Mouse (Mus musculus) heart, embryonic 13.5 days (tissue): Measurements from ENCODE around the gene Lctl. TPM values are rescaled to one million over a fixed set of nuclear protein-coding genes. Genes with fewer than 3 reads are reported as not detected.

ENCODE experiments used
- ATAC-seq: fragments of 200-750 bp; cut with Nextera tagmentation; 2 replicates; pipeline ENCODE4 v1.8.0; 2017; ENCODE audit warnings: moderate TSS enrichment; ENCODE audit not compliant: insufficient number of reproducible peaks, low FRiP score, low TSS enrichment; ENCODE audit errors: extremely low read depth
- H3K27ac ChIP-seq: fragments of 300-500 bp; sonication (generic); replicated peaks from 2 replicates; pipeline ENCODE4 v1.5.1; 2015; ENCODE audit warnings: moderate library complexity, mild to moderate bottlenecking, inconsistent platforms
- H3K27me3 ChIP-seq: fragments of 300-500 bp; sonication (generic); replicated peaks from 2 replicates; pipeline ENCODE4 v1.6.1; 2015; ENCODE audit warnings: mild to moderate bottlenecking, inconsistent platforms
- H3K36me3 ChIP-seq: fragments of 300-500 bp; sonication (generic); 2 replicates; pipeline ENCODE4 v1.6.1; 2015; ENCODE audit warnings: mild to moderate bottlenecking, inconsistent platforms
- H3K4me1 ChIP-seq: fragments of 300-500 bp; sonication (generic); 2 replicates; pipeline ENCODE4 v1.6.1; 2015; ENCODE audit warnings: inconsistent platforms
- H3K4me2 ChIP-seq: fragments of 300-500 bp; sonication (generic); 2 replicates; pipeline ENCODE4 v1.6.1; 2015; ENCODE audit warnings: inconsistent platforms, mild to moderate bottlenecking, moderate library complexity
- H3K4me3 ChIP-seq: fragments of 300-500 bp; sonication (generic); 2 replicates; pipeline ENCODE4 v1.5.1; 2015; ENCODE audit warnings: moderate library complexity, mild to moderate bottlenecking, inconsistent platforms
- H3K9ac ChIP-seq: fragments of 300-500 bp; sonication (generic); 2 replicates; pipeline ENCODE4 v1.6.1; 2015; ENCODE audit warnings: inconsistent platforms, mild to moderate bottlenecking, moderate library complexity
- H3K9me3 ChIP-seq: fragments of 300-500 bp; sonication (generic); 2 replicates; pipeline ENCODE4 v1.6.1; 2016; ENCODE audit warnings: inconsistent platforms
- WGBS: fragments of 180-500 bp; shearing (Covaris S2); methylation state at CpG from one replicate; pipeline ENCODE4 v1.1.7; 2015; ENCODE audit warnings: mixed read lengths; 5-methylcytosine and 5-hydroxymethylcytosine counted together
- polyA plus RNA-seq: library from polyadenylated mRNA; unstranded; fragments of >200 nt; fragmentation: Nextera tagmentation; extraction: Ambion mirVana; gene quantifications from 2 replicates; pipeline ENCODE4 v1.2.1, GENCODE M21; 2015

The Lctl gene
- not detected in 2 replicates for polyA plus RNA-seq

DNA sequence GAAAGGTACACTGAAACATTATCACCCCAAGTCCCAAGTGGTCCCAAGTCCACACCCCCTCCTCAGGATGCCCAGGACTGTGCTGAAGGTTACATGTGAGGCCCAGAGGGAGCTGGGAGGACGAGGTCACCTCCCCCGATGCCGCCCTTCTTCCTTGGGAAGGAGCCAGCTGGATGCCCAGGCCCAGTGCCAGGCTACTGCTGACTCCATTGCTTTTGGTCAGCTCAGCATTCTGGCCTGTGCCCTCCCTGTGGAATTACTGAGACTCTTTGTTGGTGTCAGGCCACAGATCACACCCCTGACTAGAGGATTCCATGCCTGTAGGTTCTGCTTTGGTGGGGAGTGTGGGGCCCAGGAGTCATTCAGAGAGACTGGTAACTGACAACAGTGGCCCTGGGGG lies at the start of gene Lctl:
Gene Lctl (plus strand): TSS at position 272 of the 400 bp plus-strand sequence.
- Histone ChIP-seq H3K4me2 (no peak within 1 kb of the TSS), H3K36me3 (no peaks in the 10 kb centered on the region), H3K27ac (peak within 1 kb of the TSS; percentile 32; the same call in 1 of the 2 replicates), H3K4me3 (no peak within 1 kb of the TSS), H3K27me3 (no peaks in the 10 kb centered on the region), H3K4me1 (peaks cover 38% of the 10 kb centered on the region), H3K9ac (no peak within 1 kb of the TSS; the same call in 1 of the 2 replicates), H3K9me3 (no peaks in the 10 kb centered on the region)
- 73% methylated on average over 3 of the region's 3 CpGs for WGBS
- no peak for ATAC-seq

DNA sequence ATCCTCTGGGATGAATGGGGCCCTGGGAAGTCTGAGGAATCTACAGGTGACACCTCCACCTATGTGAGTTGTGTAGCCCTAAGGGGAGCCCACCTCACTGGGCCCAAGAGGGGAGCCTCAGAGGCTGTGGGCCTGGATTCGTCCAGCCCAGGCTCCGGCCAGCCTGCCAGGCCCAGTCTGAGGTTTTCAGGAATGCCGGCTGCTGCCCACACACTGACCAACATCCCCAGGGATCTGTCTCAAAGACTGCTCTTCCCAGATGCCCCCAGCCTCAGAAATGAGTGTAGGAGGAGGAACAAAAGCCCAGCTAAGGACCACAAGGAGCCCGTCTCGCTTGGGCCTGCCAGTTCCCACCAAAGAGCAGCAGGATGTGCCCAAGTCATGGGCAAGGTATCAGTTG lies 49.2 kb upstream of the Lctl start:
- no peak overlapping the region for H3K4me3 ChIP-seq
- no peak for ATAC-seq
- H3K36me3 ChIP-seq = no peaks in the 10 kb centered on the region
- H3K9me3 ChIP-seq = no peaks in the 10 kb centered on the region
- H3K4me1 ChIP-seq = peaks cover 63% of the 10 kb centered on the region
- no peak overlapping the region for H3K4me2 ChIP-seq
- H3K9ac ChIP-seq = peak overlapping the region; percentile 73
- WGBS = 70% methylated on average over 5 of the region's 5 CpGs
- H3K27ac ChIP-seq = peak overlapping the region; percentile 98
- H3K27me3 ChIP-seq = no peaks in the 10 kb centered on the region

GRCm38 (mm10) chr9:64068571-64068970 lies 48.4 kb upstream of the Lctl start:
- H3K27me3 ChIP-seq = no peaks in the 10 kb centered on the region
- H3K4me1 ChIP-seq = peaks cover 66% of the 10 kb centered on the region
- peak overlapping the region; percentile 98 for H3K27ac ChIP-seq
- H3K4me3 ChIP-seq = no peak overlapping the region
- no peaks in the 10 kb centered on the region for H3K9me3 ChIP-seq
- no peaks in the 10 kb centered on the region for H3K36me3 ChIP-seq
- no peak for ATAC-seq
- peak overlapping the region; percentile 73; the same call in 1 of the 2 replicates for H3K9ac ChIP-seq
- WGBS = 63% methylated on average over 1 of the region's 1 CpGs
- H3K4me2 ChIP-seq = no peak overlapping the region

DNA sequence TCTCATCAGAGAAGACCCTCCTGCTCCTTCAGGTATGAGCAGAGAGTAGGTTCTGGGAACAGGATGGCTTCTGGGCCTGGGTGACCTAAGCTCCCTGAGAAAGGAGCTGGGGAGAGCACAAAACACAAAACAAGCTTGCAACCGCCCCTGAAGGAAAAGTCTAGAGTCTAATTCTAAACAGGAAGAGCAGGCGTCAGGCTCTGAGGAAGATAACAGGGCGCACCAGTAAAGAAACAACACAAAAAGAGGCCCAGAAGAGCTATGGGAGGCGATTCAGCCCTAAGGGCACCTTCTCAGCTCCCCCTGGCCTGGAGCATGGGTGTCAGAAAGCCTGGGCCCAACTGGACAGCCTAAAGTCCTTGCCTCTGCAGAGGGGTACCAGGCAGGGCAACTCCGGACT lies 47.8 kb upstream of the Lctl start:
- peaks cover 66% of the 10 kb centered on the region for H3K4me1 ChIP-seq
- H3K27me3 ChIP-seq = no peaks in the 10 kb centered on the region
- no peak overlapping the region for H3K4me3 ChIP-seq
- WGBS = 53% methylated on average over 5 of the region's 5 CpGs
- peak overlapping the region; percentile 76 for H3K27ac ChIP-seq
- H3K36me3 ChIP-seq = no peaks in the 10 kb centered on the region
- peak overlapping the region; percentile 61; the same call in 1 of the 2 replicates for H3K9ac ChIP-seq
- H3K9me3 ChIP-seq = no peaks in the 10 kb centered on the region
- no peak for ATAC-seq
- no peak overlapping the region for H3K4me2 ChIP-seq

GRCm38 (mm10) chr9:64070674-64071073 lies 46.3 kb upstream of the Lctl start:
- no peaks in the 10 kb centered on the region for H3K27me3 ChIP-seq
- H3K9me3 ChIP-seq = no peaks in the 10 kb centered on the region
- peaks cover 72% of the 10 kb centered on the region for H3K4me1 ChIP-seq
- no peaks in the 10 kb centered on the region for H3K36me3 ChIP-seq
- no peak overlapping the region for H3K9ac ChIP-seq
- no peak for ATAC-seq
- WGBS = 67% methylated on average over 5 of the region's 5 CpGs
- no peak overlapping the region for H3K4me2 ChIP-seq
- H3K4me3 ChIP-seq = no peak overlapping the region
- H3K27ac ChIP-seq = 0 out of 2 replicates have a peak overlapping the region, but pooled peaks have one; percentile 5

DNA sequence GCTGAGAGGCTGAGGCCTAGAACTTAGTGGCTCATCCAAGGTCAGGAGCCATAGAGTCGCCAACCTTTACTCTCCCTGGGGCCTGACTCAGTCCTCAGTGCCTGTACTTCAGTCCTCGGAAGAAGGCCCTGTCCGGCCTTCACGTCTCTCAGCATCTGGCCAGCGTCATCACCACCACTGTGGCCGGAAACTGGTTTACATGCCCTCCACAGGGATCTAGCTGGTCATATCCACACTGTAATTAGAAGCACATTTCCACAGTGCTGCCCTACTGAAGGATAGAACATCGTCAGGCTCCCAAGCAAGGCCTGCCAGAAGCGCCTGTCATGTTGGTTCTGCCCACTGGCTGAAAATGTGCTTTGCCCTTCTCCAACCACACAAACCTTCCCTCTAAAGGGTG lies 42.1 kb upstream of the Lctl start:
- Histone ChIP-seq H3K36me3 (no peaks in the 10 kb centered on the region), H3K9ac (no peak overlapping the region), H3K4me2 (no peak overlapping the region), H3K9me3 (no peaks in the 10 kb centered on the region), H3K27me3 (no peaks in the 10 kb centered on the region), H3K4me3 (no peak overlapping the region), H3K4me1 (peaks cover 62% of the 10 kb centered on the region), H3K27ac (no peak overlapping the region)
- 54% methylated on average over 8 of the region's 8 CpGs for WGBS
- ATAC-seq = no peak

DNA sequence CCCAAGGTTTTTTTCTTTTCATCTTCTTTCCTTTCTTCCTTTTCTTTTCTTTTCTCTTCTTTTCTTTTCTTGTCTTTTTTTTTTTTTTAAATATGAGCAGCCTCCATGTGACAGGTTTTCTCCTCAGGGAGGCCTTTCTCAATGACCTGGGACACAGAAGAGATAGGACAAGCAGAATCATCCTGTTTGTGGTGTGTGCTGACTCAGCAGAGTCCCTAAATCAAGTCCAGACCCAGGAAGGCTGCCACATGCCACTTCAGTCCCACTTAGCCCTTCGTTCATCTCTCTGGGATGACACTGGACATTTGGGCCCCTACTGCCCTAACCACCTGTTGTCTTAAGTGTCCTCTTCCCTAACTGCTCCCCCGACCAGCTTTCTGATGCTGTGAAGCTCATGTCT lies 40.5 kb upstream of the Lctl start:
- H3K27me3 ChIP-seq = no peaks in the 10 kb centered on the region
- H3K9me3 ChIP-seq = no peaks in the 10 kb centered on the region
- ATAC-seq = no peak
- no peak overlapping the region for H3K4me2 ChIP-seq
- 76% methylated on average over 2 of the region's 2 CpGs for WGBS
- no peaks in the 10 kb centered on the region for H3K36me3 ChIP-seq
- H3K4me1 ChIP-seq = peaks cover 67% of the 10 kb centered on the region
- no peak overlapping the region for H3K27ac ChIP-seq
- no peak overlapping the region for H3K4me3 ChIP-seq
- H3K9ac ChIP-seq = no peak overlapping the region

- Histone ChIP-seq H3K27me3 (no peaks in the 10 kb centered on the region), H3K27ac (peak overlapping the region; percentile 83), H3K9ac (peak overlapping the region; percentile 73), H3K4me1 (peaks cover 60% of the 10 kb centered on the region), H3K9me3 (no peaks in the 10 kb centered on the region), H3K4me3 (no peak overlapping the region), H3K36me3 (no peaks in the 10 kb centered on the region), H3K4me2 (peak overlapping the region; percentile 24; the same call in 1 of the 2 replicates)
- peak; percentile 55; the same call in 1 of the 2 replicates for ATAC-seq
- 5% methylated on average over 7 of the region's 7 CpGs for WGBS
These were observed 38.6 kb upstream of the Lctl start for GRCm38 (mm10) chr9:64078386-64078792.

GRCm38 (mm10) chr9:64079922-64080321 lies 37.0 kb upstream of the Lctl start:
- Histone ChIP-seq H3K4me3 (no peak overlapping the region), H3K4me2 (no peak overlapping the region), H3K4me1 (peaks cover 71% of the 10 kb centered on the region), H3K27ac (no peak overlapping the region), H3K36me3 (no peaks in the 10 kb centered on the region), H3K27me3 (no peaks in the 10 kb centered on the region), H3K9ac (no peak overlapping the region), H3K9me3 (no peaks in the 10 kb centered on the region)
- ATAC-seq = no peak
- WGBS = 85% methylated on average over 6 of the region's 6 CpGs

DNA sequence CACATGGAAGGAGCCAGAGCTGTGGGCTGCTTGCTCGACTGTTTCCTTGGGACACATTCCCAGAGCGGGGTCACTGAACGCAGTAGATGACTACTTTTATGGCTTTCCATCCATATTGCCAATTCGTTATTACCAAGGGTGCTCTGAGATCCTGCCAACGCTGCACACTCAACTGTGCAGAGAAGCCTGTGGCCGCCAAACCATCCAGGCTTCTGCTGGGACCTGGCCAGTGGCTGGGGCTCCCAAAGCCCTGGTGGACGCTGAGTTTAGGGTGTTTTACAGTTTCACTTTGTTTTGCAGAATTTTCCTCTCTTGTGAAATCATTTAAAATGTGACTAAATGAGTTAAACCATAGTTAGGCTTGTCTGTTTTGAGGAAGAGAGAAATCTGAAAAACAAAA lies 32.7 kb upstream of the Lctl start:
- no peaks in the 10 kb centered on the region for H3K9me3 ChIP-seq
- H3K9ac ChIP-seq = peak overlapping the region; percentile 88
- H3K4me3 ChIP-seq = peak overlapping the region; percentile 56
- WGBS = 30% methylated on average over 7 of the region's 7 CpGs
- no peak for ATAC-seq
- H3K36me3 ChIP-seq = no peaks in the 10 kb centered on the region
- H3K27me3 ChIP-seq = no peaks in the 10 kb centered on the region
- H3K4me2 ChIP-seq = peak overlapping the region; percentile 91
- H3K27ac ChIP-seq = peak overlapping the region; percentile 98
- peaks cover 75% of the 10 kb centered on the region for H3K4me1 ChIP-seq

DNA sequence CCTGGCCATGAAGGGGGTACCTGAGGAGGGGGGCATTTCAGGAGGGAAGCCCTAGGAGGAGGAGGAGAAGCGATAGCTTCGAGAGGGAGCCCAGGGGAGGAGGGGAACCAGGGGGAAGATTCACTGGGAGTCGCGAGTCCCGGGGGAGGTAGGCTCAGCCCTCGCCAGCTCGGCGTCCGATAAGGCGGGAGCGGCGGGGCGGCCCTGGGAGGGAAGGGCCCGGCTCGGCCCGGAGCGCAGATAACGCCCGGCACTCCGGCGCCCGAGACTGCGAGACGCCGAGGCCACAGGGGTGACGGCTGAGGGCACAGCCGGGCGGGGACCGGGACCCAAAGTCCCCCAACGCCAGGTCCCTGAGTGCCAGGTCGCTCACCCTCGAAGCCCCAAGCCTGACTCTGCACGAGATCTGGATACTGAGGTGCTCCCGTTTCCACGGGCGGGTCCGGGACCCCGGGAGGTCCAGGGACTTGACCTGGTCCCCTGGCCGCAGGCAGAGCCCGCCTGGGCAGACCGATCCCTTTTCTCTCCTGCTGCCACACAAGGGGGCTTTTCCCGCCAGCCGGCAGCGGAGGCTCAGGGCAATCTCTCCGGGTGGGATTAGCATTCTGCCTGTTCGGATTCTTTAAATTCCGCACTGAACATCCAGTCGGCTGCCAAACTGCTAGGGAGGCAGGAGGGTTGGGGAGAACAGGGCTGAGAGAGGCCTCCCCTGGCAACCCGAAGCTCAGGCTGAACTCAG lies 32.1 kb upstream of the Lctl start:
- H3K27ac ChIP-seq = peak overlapping the region; percentile 98
- no peaks in the 10 kb centered on the region for H3K36me3 ChIP-seq
- H3K9ac ChIP-seq = peak overlapping the region; percentile 88
- ATAC-seq = peak; percentile 66
- 1% methylated on average over 47 of the region's 49 CpGs for WGBS
- no peaks in the 10 kb centered on the region for H3K27me3 ChIP-seq
- peaks cover 76% of the 10 kb centered on the region for H3K4me1 ChIP-seq
- H3K4me3 ChIP-seq = peak overlapping the region; percentile 56
- H3K9me3 ChIP-seq = no peaks in the 10 kb centered on the region
- H3K4me2 ChIP-seq = peak overlapping the region; percentile 91

DNA sequence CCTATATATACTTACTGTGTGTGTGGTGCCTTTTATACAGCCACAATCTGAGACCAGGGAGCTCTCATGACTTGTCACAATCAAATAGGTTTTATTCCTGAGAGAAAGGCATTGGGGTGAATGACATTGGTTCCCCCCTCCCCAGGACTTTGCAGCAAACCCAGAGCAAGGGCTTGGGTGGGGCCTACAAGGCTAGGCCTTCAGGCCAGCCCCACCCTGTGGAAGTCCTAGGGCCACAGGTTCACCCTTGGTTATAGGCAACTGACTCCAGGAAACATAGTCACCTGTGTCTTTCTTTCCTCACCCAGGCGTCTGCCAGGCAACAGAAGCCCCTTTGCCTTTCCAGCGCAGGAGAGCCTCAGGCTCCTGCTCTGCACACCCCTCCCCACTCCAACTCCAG lies 31.0 kb upstream of the Lctl start:
- Histone ChIP-seq H3K4me1 (peaks cover 67% of the 10 kb centered on the region), H3K4me2 (peak overlapping the region; percentile 16; the same call in 1 of the 2 replicates), H3K27me3 (no peaks in the 10 kb centered on the region), H3K4me3 (no peak overlapping the region), H3K36me3 (no peaks in the 10 kb centered on the region), H3K27ac (peak overlapping the region; percentile 98), H3K9me3 (no peaks in the 10 kb centered on the region), H3K9ac (peak overlapping the region; percentile 50; the same call in 1 of the 2 replicates)
- 54% methylated on average over 2 of the region's 2 CpGs for WGBS
- ATAC-seq = no peak
